Mouse (Mus musculus): Measurements from ENCODE around the gene Notum. TPM values are rescaled to one million over a fixed set of nuclear protein-coding genes. Genes with fewer than 3 reads are reported as not detected.

Gene Notum
- 10 to 100 TPM; 12.4 to 13.3 TPM for total RNA-seq (2021)
- long read RNA-seq, experiment 1, transcript Notum-202 (11 exons, 2,212 nt) = major isoform, 8 of 19 reads
- long read RNA-seq, experiment 1, partial matches to known transcripts = 2 of 19 reads
- long read RNA-seq, experiment 1, other reads (novel, unspliced or antisense) = 8 of 19 reads
- long read RNA-seq, experiment 2, partial matches to known transcripts = 0 of 11 reads
- long read RNA-seq, experiment 2, other reads (novel, unspliced or antisense) = 8 of 11 reads

GRCm38 (mm10) chr11:120661076-120661460, at the start of gene Notum:
TSS of gene Notum (minus strand) at chr11:120661175.
- DNase-seq = no peak

- no peak for DNase-seq
Observed at GRCm38 (mm10) chr11:120710672-120711071, 49.7 kb upstream of the Notum start.

- no peak for DNase-seq
Observed at GRCm38 (mm10) chr11:120709551-120709950, 48.6 kb upstream of the Notum start.

- DNase-seq = no peak
Observed at GRCm38 (mm10) chr11:120707969-120708368, 47.0 kb upstream of the Notum start.

- DNase-seq = no peak
Observed at GRCm38 (mm10) chr11:120707225-120707624, 46.2 kb upstream of the Notum start.

- no peak for DNase-seq
Observed at GRCm38 (mm10) chr11:120706120-120706519, 45.1 kb upstream of the Notum start.

- no peak for DNase-seq
Observed at GRCm38 (mm10) chr11:120704486-120705325, 43.7 kb upstream of the Notum start.

- DNase-seq = peak; percentile 70
Observed at GRCm38 (mm10) chr11:120703696-120704454, 42.9 kb upstream of the Notum start.

GRCm38 (mm10) chr11:120697741-120698140, 36.8 kb upstream of the Notum start:
- peak; percentile 80 for DNase-seq

GRCm38 (mm10) chr11:120696568-120696967, 35.6 kb upstream of the Notum start:
- DNase-seq = no peak

- peak; percentile 60 for DNase-seq
Observed at GRCm38 (mm10) chr11:120695641-120696040, 34.7 kb upstream of the Notum start.

GRCm38 (mm10) chr11:120695184-120695583, 34.2 kb upstream of the Notum start:
- peak; percentile 56 for DNase-seq

GRCm38 (mm10) chr11:120693461-120693860, 32.5 kb upstream of the Notum start:
- DNase-seq = no peak

- DNase-seq = no peak
Observed at GRCm38 (mm10) chr11:120692471-120693011, 31.6 kb upstream of the Notum start.

GRCm38 (mm10) chr11:120689365-120689764, 28.4 kb upstream of the Notum start:
- no peak for DNase-seq

- no peak for DNase-seq
Observed at GRCm38 (mm10) chr11:120686650-120687272, 25.8 kb upstream of the Notum start.

- no peak for DNase-seq
Observed at GRCm38 (mm10) chr11:120684660-120685059, 23.7 kb upstream of the Notum start.

GRCm38 (mm10) chr11:120684086-120684485, 23.1 kb upstream of the Notum start:
- no peak for DNase-seq

- no peak for DNase-seq
Observed at GRCm38 (mm10) chr11:120683536-120683935, 22.6 kb upstream of the Notum start.

GRCm38 (mm10) chr11:120682683-120683082, 21.7 kb upstream of the Notum start:
- no peak for DNase-seq

GRCm38 (mm10) chr11:120679909-120680308, 18.9 kb upstream of the Notum start:
- DNase-seq = peak; percentile 43

- DNase-seq = no peak
Observed at GRCm38 (mm10) chr11:120676951-120677350, 16.0 kb upstream of the Notum start.

All from adrenal gland, postnatal 10 days (tissue).